14 mouse cellular contexts compared by ENCODE assay signal in genomic region chr1:157417414-157417813, GRCm38 (mm10). TPM values are rescaled to one million over a fixed set of nuclear protein-coding genes. Genes with fewer than 3 reads are reported as not detected.
DNase-seq lines count a peak whose midpoint lies in the region; ATAC-seq and TF ChIP-seq lines count a peak whose summit lies in the region.
"Had no signal": no experiment of that assay in that cellular context is flagged by ENCODE, and none has a peak within 500 bp of the region (broad histone marks: within the 10 kb centered on the region; RNA-seq: fewer than 3 reads in every experiment).

No protein-coding gene starts in this region.

- H3K4me1 ChIP-seq in forebrain, embryonic 14.5 days (ENCODE audit: control insufficient read depth, insufficient read depth, low read length) = 0 out of 2 replicates have a peak, but pooled peaks cover 4% of the 10 kb centered on the region
- H3K4me1 ChIP-seq in forebrain, embryonic 15.5 days = peaks cover 12% of the 10 kb centered on the region
- H3K4me1 ChIP-seq in kidney, adult 2 months (ENCODE audit: control insufficient read depth, insufficient read depth, low read length) = no peaks in the 10 kb centered on the region
- peaks cover 11% of the 10 kb centered on the region for H3K4me1 ChIP-seq in ES-Bruce4 (ENCODE audit: control insufficient read depth, insufficient read depth, low read length)
- H3K4me1 ChIP-seq in embryonic facial prominence, embryonic 13.5 days = 0 out of 2 replicates have a peak, but pooled peaks cover 6% of the 10 kb centered on the region
- H3K4me1 ChIP-seq: limb, embryonic 15.5 days had no signal

- TF ChIP-seq POLR2A in kidney, adult 2 months (IDR thresholded peaks at IDR 0.05; ENCODE audit: low read depth, low read length) = no peak
- TF ChIP-seq POLR2A in ES-Bruce4 (IDR thresholded peaks at IDR 0.05; ENCODE audit: insufficient read depth, low read length) = no peak

- TF ChIP-seq EP300 in ES-Bruce4 (IDR thresholded peaks at IDR 0.05; ENCODE audit: insufficient read depth, low read depth, low read length) = no peak

- TF ChIP-seq CTCF in kidney, adult 2 months (conservative IDR thresholded peaks at IDR 0.05; ENCODE audit: insufficient read depth, insufficient read length, low read depth, low read length) = no peak
- TF ChIP-seq CTCF in ES-Bruce4 (IDR thresholded peaks at IDR 0.05; ENCODE audit: low read depth, low read length) = no peak

- WGBS in forebrain, embryonic 14.5 days = 24% methylated on average over 3 of the region's 3 CpGs
- 26% methylated on average over 3 of the region's 3 CpGs for WGBS in forebrain, embryonic 15.5 days
- WGBS in kidney, adult 2 months = 66% methylated on average over 3 of the region's 3 CpGs
- 26% methylated on average over 3 of the region's 3 CpGs for WGBS in embryonic facial prominence, embryonic 13.5 days

- DNase-seq in forebrain, embryonic 14.5 days (ENCODE audit: low spot score) = no peak
- peak; percentile 4 for DNase-seq in kidney, adult 2 months
- no peak for DNase-seq in kidney, postnatal 36 days
- no peak for DNase-seq in urinary bladder, postnatal 14 days (ENCODE audit: low spot score)
- no peak for DNase-seq in cerebellum, adult 9-11 months
- DNase-seq: layer of hippocampus, postnatal 36 days; midbrain, embryonic 14.5 days; thymus, postnatal 14 days had no signal

- H3K4me3 ChIP-seq in forebrain, embryonic 14.5 days (ENCODE audit: low read depth, low read length) = no peak overlapping the region
- H3K4me3 ChIP-seq in forebrain, embryonic 15.5 days = no peak overlapping the region
- no peak overlapping the region for H3K4me3 ChIP-seq in kidney, adult 2 months (ENCODE audit: insufficient read depth, low read depth, low read length)
- H3K4me3 ChIP-seq in ES-Bruce4 (ENCODE audit: low read depth, low read length) = no peak overlapping the region
- H3K4me3 ChIP-seq in embryonic facial prominence, embryonic 13.5 days = no peak overlapping the region
- H3K4me3 ChIP-seq: limb, embryonic 15.5 days; neural tube, embryonic 13.5 days had no signal

- H3K4me2 ChIP-seq in forebrain, embryonic 14.5 days (ENCODE audit: low read length) = 0 out of 2 replicates have a peak overlapping the region, but pooled peaks have one; percentile 10
- no peak overlapping the region for H3K4me2 ChIP-seq in forebrain, embryonic 15.5 days (replicated peaks)
- peak overlapping the region; percentile 12; the same call in 1 of the 2 replicates for H3K4me2 ChIP-seq in embryonic facial prominence, embryonic 13.5 days
- H3K4me2 ChIP-seq: limb, embryonic 15.5 days; neural tube, embryonic 13.5 days had no signal

- no peaks in the 10 kb centered on the region for H3K27me3 ChIP-seq in forebrain, embryonic 14.5 days (replicated peaks; ENCODE audit: control insufficient read depth, insufficient read depth, low read length)
- no peaks in the 10 kb centered on the region for H3K27me3 ChIP-seq in forebrain, embryonic 15.5 days
- no peaks in the 10 kb centered on the region for H3K27me3 ChIP-seq in kidney, adult 2 months (replicated peaks; ENCODE audit: control insufficient read depth, insufficient read depth, low read length)
- no peaks in the 10 kb centered on the region for H3K27me3 ChIP-seq in ES-Bruce4 (ENCODE audit: control insufficient read depth, insufficient read depth, low read length, poor library complexity, severe bottlenecking)
- H3K27me3 ChIP-seq in embryonic facial prominence, embryonic 13.5 days = no peaks in the 10 kb centered on the region
- H3K27me3 ChIP-seq: limb, embryonic 15.5 days; neural tube, embryonic 13.5 days had no signal

- no peak for ATAC-seq in forebrain, embryonic 14.5 days
- ATAC-seq in forebrain, embryonic 15.5 days (replicated peaks) = no peak
- no peak for ATAC-seq in embryonic facial prominence, embryonic 13.5 days (ENCODE audit: insufficient number of reproducible peaks, insufficient read depth, low FRiP score, low TSS enrichment, low read depth)
- ATAC-seq: intestine, embryonic 16.5 days had no signal

- peak overlapping the region; percentile 9; the same call in 1 of the 2 replicates for H3K27ac ChIP-seq in forebrain, embryonic 14.5 days (ENCODE audit: low read depth, low read length)
- H3K27ac ChIP-seq in forebrain, embryonic 15.5 days (replicated peaks) = no peak overlapping the region; the same call in 1 of the 2 replicates
- peak overlapping the region; percentile 94 for H3K27ac ChIP-seq in kidney, adult 2 months (ENCODE audit: insufficient read depth, low read depth, low read length)
- H3K27ac ChIP-seq in ES-Bruce4 (ENCODE audit: insufficient read depth, low read length) = peak overlapping the region; percentile 58
- H3K27ac ChIP-seq in embryonic facial prominence, embryonic 13.5 days = 0 out of 2 replicates have a peak overlapping the region, but pooled peaks have one; percentile 29
- H3K27ac ChIP-seq: limb, embryonic 15.5 days; neural tube, embryonic 13.5 days had no signal

- H3K36me3 ChIP-seq in forebrain, embryonic 14.5 days (ENCODE audit: control insufficient read depth, insufficient read depth, low read length) = 0 out of 2 replicates have a peak, but pooled peaks cover 6% of the 10 kb centered on the region
- H3K36me3 ChIP-seq in forebrain, embryonic 15.5 days = 0 out of 2 replicates have a peak, but pooled peaks cover 5% of the 10 kb centered on the region
- no peaks in the 10 kb centered on the region; the same call in 1 of the 2 replicates for H3K36me3 ChIP-seq in kidney, adult 2 months (ENCODE audit: control insufficient read depth, insufficient read depth, low read length)
- H3K36me3 ChIP-seq in ES-Bruce4 (ENCODE audit: control insufficient read depth, insufficient read depth, low read length, poor library complexity, severe bottlenecking) = peaks cover 6% of the 10 kb centered on the region
- no peaks in the 10 kb centered on the region for H3K36me3 ChIP-seq in embryonic facial prominence, embryonic 13.5 days

- H3K9ac ChIP-seq in forebrain, embryonic 14.5 days (ENCODE audit: low read length) = no peak overlapping the region
- no peak overlapping the region for H3K9ac ChIP-seq in forebrain, embryonic 15.5 days (replicated peaks)
- 0 out of 2 replicates have a peak overlapping the region, but pooled peaks have one; percentile 44 for H3K9ac ChIP-seq in ES-Bruce4 (ENCODE audit: low read depth, poor library complexity, severe bottlenecking)
- H3K9ac ChIP-seq in embryonic facial prominence, embryonic 13.5 days = no peak overlapping the region
- H3K9ac ChIP-seq: limb, embryonic 15.5 days; neural tube, embryonic 13.5 days had no signal

- H3K9me3 ChIP-seq in forebrain, embryonic 14.5 days (replicated peaks; ENCODE audit: control insufficient read depth, low read length) = no peaks in the 10 kb centered on the region
- no peaks in the 10 kb centered on the region for H3K9me3 ChIP-seq in forebrain, embryonic 15.5 days
- no peaks in the 10 kb centered on the region for H3K9me3 ChIP-seq in ES-Bruce4 (replicated peaks; ENCODE audit: control insufficient read depth, insufficient read depth, low read length, poor library complexity, severe bottlenecking)
- no peaks in the 10 kb centered on the region for H3K9me3 ChIP-seq in embryonic facial prominence, embryonic 13.5 days
- H3K9me3 ChIP-seq: limb, embryonic 15.5 days; neural tube, embryonic 13.5 days had no signal

RNA-seq across cellular contexts. Expression of gene Rasal2, which starts 5.0 kb away (rescaled TPM):
- 30.7 and 32.5 TPM in 2 replicates for polyA plus RNA-seq in forebrain, embryonic 14.5 days (2014; fragmentation: Nextera tagmentation; extraction: Ambion mirVana)
- 36.6 and 37.8 TPM in 2 replicates for polyA plus RNA-seq in forebrain, embryonic 15.5 days (2015; fragmentation: Nextera tagmentation; extraction: Ambion mirVana)
- 3.4 and 4.0 TPM in 2 replicates for polyA plus RNA-seq in kidney, adult 2 months (2012; rRNA removed)
- 11.6 and 11.7 TPM in 2 replicates for polyA plus RNA-seq in ES-Bruce4 (2011; ENCODE audit: insufficient read depth, insufficient read length, low read depth, missing spikeins)
- polyA plus RNA-seq in embryonic facial prominence, embryonic 13.5 days (2015; fragmentation: Nextera tagmentation; extraction: Ambion mirVana) = 9.9 and 10.4 TPM in 2 replicates

RNA-seq across cellular contexts. Expression of gene Cryzl2, which starts 41.0 kb away (rescaled TPM):
- polyA plus RNA-seq in forebrain, embryonic 14.5 days (2014; fragmentation: Nextera tagmentation; extraction: Ambion mirVana) = 7.1 and 8.1 TPM in 2 replicates
- 5.2 and 6.4 TPM in 2 replicates for polyA plus RNA-seq in forebrain, embryonic 15.5 days (2015; fragmentation: Nextera tagmentation; extraction: Ambion mirVana)
- 412 and 442 TPM in 2 replicates for polyA plus RNA-seq in kidney, adult 2 months (2012; rRNA removed)
- 5.9 and 7.2 TPM in 2 replicates for polyA plus RNA-seq in ES-Bruce4 (2011; ENCODE audit: insufficient read depth, insufficient read length, low read depth, missing spikeins)
- 9.3 and 12.4 TPM in 2 replicates for polyA plus RNA-seq in embryonic facial prominence, embryonic 13.5 days (2015; fragmentation: Nextera tagmentation; extraction: Ambion mirVana)

Comparison
In these comparisons a context has a peak if more than half of its experiments do, and no peak if none do; other contexts are left out.
1. RNA of gene Cryzl2, which starts 41.0 kb away (polyA plus RNA-seq): 412 to 442 TPM in kidney, adult 2 months; 9.3 to 12.4 TPM in embryonic facial prominence, embryonic 13.5 days, 7.1 to 8.1 TPM in forebrain, embryonic 14.5 days, 5.2 to 6.4 TPM in forebrain, embryonic 15.5 days and 5.9 to 7.2 TPM in ES-Bruce4; every median in the first group is over 10 times any median in the second.